Mouse (Mus musculus) hindbrain, embryonic 10.5 days (tissue): Measurements from ENCODE around the gene Tent2. TPM values are rescaled to one million over a fixed set of nuclear protein-coding genes. Genes with fewer than 3 reads are reported as not detected.
A peak's percentile ranks its signal among the peaks of the same experiment; 100 is the strongest.

Experiments used
- DNase-seq: peaks from one replicate; pipeline ENCODE4 v3.0.0-alpha.2; 2017; ENCODE audit warnings: low spot score
- H3K27ac ChIP-seq: fragments of 300-500 bp; sonication (generic); 2 replicates; pipeline ENCODE4 v1.5.1; 2016; ENCODE audit warnings: mild to moderate bottlenecking, moderate library complexity
- H3K27me3 ChIP-seq: fragments of 300-500 bp; sonication (generic); 2 replicates; pipeline ENCODE4 v1.6.1; 2016; ENCODE audit warnings: mild to moderate bottlenecking; ENCODE audit not compliant: poor library complexity, insufficient read depth, severe bottlenecking
- H3K36me3 ChIP-seq: fragments of 300-500 bp; sonication (generic); 2 replicates; pipeline ENCODE4 v1.6.1; 2016; ENCODE audit warnings: mild to moderate bottlenecking, moderate library complexity
- H3K4me1 ChIP-seq: fragments of 300-500 bp; sonication (generic); replicated peaks from 2 replicates; pipeline ENCODE4 v1.6.1; 2016; ENCODE audit warnings: mild to moderate bottlenecking
- H3K4me3 ChIP-seq: fragments of 300-500 bp; sonication (generic); 2 replicates; pipeline ENCODE4 v1.5.1; 2016; ENCODE audit warnings: mild to moderate bottlenecking, moderate library complexity
- H3K9me3 ChIP-seq: fragments of 300-500 bp; sonication (generic); 2 replicates; pipeline ENCODE4 v1.6.1; 2016; ENCODE audit warnings: mild to moderate bottlenecking, moderate library complexity
- WGBS: fragments of 180-500 bp; shearing (Covaris S2); methylation state at CpG from one replicate; pipeline ENCODE4 v1.1.7; 2016; 5-methylcytosine and 5-hydroxymethylcytosine counted together
- polyA plus RNA-seq: library from polyadenylated mRNA; unstranded; fragments of >200 nt; fragmentation: Nextera tagmentation; extraction: Ambion mirVana; gene quantifications from 2 replicates; pipeline ENCODE4 v1.2.1, GENCODE M21; 2016

Tent2 gene
- polyA plus RNA-seq, 1 experiment from 2014 or later = 55.5 TPM

DNA sequence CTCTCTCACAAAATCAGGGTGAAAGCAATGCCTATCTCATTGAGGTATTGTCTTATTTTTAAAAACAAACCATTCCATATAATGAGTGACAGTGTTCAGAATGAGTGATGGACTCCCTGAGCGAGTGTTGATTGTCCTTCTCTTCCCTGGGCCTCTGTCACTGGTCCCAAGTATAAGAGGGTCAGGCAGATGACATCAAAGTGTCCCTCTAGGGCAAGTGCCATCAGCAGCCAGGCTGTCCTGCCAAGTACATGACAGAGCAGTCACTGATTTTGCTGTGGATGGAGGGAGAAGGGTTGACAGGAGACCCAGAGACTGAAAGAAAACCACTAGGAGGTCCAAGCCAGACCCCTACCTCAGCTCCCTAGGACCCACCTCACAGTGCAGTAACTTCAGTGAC lies 55.9 kb downstream of the Tent2 start:
- no peak for DNase-seq
- Histone ChIP-seq H3K27me3 (no peaks in the 10 kb centered on the region), H3K4me1 (no peaks in the 10 kb centered on the region), H3K4me3 (no peak overlapping the region), H3K36me3 (no peaks in the 10 kb centered on the region), H3K27ac (no peak overlapping the region), H3K9me3 (no peaks in the 10 kb centered on the region)
- 90% methylated on average over 1 of the region's 1 CpGs for WGBS

DNA sequence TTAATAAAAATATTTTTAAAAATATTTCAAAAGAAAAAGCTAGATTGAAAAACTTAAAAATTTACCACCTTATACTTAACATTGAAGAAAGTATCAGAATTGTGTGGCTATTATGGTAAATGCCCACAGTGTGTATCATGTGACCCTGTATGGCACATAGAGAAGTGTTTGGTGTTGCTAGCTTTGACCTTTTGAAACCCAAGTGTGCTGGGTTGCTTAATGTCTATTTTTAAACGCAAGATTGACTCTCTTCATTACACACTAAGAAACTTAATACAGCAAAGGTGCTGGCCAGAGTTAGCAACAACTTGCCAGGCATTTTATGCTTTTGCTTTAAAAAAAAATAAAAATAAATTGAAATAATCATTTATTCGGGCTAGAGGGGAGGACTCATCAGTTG lies 56.7 kb downstream of the Tent2 start:
- DNase-seq = no peak
- Histone ChIP-seq H3K4me3 (no peak overlapping the region), H3K9me3 (no peaks in the 10 kb centered on the region), H3K27ac (no peak overlapping the region), H3K27me3 (no peaks in the 10 kb centered on the region), H3K4me1 (no peaks in the 10 kb centered on the region), H3K36me3 (no peaks in the 10 kb centered on the region)
- WGBS = 82% methylated on average over 2 of the region's 2 CpGs

DNA sequence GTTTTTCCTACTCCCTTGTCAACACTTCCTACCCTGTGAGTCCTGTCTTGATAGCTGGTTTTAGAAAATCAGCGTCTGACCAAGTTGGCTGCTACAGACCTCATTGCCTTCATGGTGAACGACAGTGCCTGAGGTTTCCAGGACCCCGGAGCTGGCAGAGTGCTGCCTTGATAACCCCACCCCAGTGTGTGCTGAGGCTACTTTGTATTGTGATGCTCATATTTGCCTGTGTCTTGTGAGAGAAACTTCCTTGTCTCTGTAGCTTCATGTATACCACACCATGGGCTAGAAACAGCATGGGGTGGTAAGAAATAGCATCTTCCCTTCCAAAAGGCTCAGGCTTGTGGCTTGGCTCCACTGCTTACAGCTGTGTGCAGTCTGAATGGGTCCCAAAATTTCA lies 61.5 kb downstream of the Tent2 start:
- peaks cover 16% of the 10 kb centered on the region for H3K4me1 ChIP-seq
- no peak overlapping the region for H3K4me3 ChIP-seq
- no peak overlapping the region for H3K27ac ChIP-seq
- DNase-seq = no peak
- 90% methylated on average over 3 of the region's 3 CpGs for whole genome bisulfite sequencing
- H3K36me3 ChIP-seq = no peaks in the 10 kb centered on the region
- no peaks in the 10 kb centered on the region for H3K9me3 ChIP-seq
- no peaks in the 10 kb centered on the region for H3K27me3 ChIP-seq

DNA sequence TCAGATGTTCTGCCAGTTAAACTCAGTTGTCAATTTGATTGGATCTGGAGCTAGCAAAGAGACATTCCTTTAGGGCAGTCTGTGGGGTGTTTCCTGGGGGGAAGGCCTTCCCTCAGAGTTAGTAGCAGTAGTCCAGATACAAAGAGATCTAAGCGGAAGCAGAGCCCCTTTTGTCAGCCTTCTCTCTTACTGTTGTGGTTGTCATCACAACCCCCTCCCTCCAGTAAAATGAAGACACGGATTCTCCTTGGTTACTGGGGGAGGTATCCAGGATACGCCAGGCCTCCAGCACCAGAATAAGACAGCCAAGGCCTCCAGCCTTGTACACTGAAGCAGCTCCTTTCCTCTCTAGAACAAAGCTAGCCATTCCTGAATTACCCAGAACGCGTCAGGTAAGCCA lies 63.2 kb downstream of the Tent2 start:
- peak; percentile 14 for DNase-seq
- no peaks in the 10 kb centered on the region for H3K27me3 ChIP-seq
- H3K4me1 ChIP-seq = peaks cover 16% of the 10 kb centered on the region
- H3K4me3 ChIP-seq = no peak overlapping the region
- H3K36me3 ChIP-seq = no peaks in the 10 kb centered on the region
- H3K27ac ChIP-seq = peak overlapping the region; percentile 35; the same call in 1 of the 2 replicates
- 49% methylated on average over 5 of the region's 5 CpGs for WGBS
- no peaks in the 10 kb centered on the region for H3K9me3 ChIP-seq

DNA sequence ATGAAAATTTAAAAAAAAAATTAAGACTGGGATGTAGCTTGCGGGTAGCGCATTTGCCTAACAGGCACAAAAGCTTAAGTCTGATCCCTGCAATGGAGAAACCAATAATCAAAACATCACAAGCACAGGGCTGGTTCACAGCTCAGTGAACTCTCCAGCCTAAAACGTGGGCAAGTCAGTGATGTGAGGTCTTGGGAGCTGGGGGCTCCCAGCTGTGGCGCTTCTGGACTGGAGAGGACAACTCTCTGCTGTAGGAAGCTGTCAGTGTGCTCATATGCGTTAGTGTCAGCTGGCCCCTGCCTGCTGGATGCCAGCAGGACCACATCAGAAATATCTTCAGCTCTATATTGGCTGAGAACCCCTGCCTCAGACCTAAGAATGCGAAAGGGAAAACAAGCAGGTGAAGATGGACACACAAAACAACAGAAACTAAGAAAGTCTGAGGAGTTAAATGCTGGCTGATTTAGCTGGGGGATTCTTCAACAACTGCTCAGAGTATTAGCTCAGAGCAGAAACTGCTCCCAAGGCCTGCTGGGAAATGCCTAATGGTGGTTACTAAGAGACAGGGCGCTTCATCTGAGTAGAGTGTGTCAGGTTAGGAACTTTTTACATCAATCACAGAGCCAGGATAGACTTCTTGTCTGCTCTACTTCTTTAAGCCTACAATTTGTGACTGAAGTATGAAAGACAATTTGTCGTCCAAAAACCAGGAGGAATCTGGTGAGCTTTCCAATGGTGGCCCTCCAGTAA lies 63.9 kb downstream of the Tent2 start:
- peaks cover 16% of the 10 kb centered on the region for H3K4me1 ChIP-seq
- DNase-seq = no peak
- no peaks in the 10 kb centered on the region for H3K36me3 ChIP-seq
- no peaks in the 10 kb centered on the region for H3K9me3 ChIP-seq
- peak overlapping the region; percentile 66 for H3K27ac ChIP-seq
- H3K4me3 ChIP-seq = no peak overlapping the region
- no peaks in the 10 kb centered on the region for H3K27me3 ChIP-seq
- WGBS = 65% methylated on average over 8 of the region's 8 CpGs

DNA sequence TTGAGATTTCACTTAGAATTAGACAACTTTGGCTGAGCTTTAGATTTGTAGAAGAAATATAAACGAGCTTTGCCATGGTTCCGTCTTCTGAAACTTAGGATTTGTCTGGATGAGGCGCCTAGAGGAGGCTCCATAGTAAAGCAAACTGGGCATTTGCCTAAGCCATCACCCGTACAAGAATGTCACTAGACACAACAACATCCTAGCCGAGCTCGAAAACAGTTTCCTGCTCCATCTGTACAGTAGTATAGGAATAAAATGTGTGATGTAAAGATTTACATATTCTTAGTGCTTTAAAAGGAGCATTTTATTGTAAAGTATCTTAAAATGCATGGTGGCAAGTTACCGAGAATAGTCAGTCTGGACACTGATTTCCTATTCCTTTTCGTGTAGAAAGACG lies 69.9 kb downstream of the Tent2 start:
- Histone ChIP-seq H3K4me3 (no peak overlapping the region), H3K27me3 (no peaks in the 10 kb centered on the region), H3K4me1 (no peaks in the 10 kb centered on the region), H3K36me3 (no peaks in the 10 kb centered on the region), H3K27ac (no peak overlapping the region), H3K9me3 (no peaks in the 10 kb centered on the region)
- 93% methylated on average over 9 of the region's 9 CpGs for WGBS
- DNase-seq = no peak

DNA sequence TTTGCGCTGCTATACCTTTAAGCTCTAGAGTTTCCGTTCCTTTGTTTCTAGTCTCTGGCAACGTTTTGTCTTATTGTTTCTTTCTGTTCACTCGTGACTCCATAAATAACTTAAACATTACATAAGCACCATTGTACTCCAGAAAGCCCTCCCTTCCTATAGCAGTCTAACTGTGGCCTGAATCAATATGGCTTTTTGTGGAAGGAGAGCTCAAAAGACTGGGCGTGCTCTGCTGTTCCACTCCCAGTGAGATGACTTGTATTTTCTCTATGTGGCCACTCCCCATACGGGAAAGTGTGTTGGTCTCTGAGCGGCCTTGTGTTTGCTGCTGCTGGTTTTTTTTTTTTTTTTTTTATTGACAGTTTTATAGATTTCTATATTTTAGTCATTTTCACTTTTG lies 74.9 kb downstream of the Tent2 start:
- H3K36me3 ChIP-seq = no peaks in the 10 kb centered on the region
- no peak overlapping the region for H3K27ac ChIP-seq
- no peak overlapping the region for H3K4me3 ChIP-seq
- H3K27me3 ChIP-seq = no peaks in the 10 kb centered on the region
- no peak for DNase-seq
- 0 out of 2 replicates have a peak, but pooled peaks cover 2% of the 10 kb centered on the region for H3K9me3 ChIP-seq
- H3K4me1 ChIP-seq = no peaks in the 10 kb centered on the region
- WGBS = 80% methylated on average over 7 of the region's 7 CpGs

DNA sequence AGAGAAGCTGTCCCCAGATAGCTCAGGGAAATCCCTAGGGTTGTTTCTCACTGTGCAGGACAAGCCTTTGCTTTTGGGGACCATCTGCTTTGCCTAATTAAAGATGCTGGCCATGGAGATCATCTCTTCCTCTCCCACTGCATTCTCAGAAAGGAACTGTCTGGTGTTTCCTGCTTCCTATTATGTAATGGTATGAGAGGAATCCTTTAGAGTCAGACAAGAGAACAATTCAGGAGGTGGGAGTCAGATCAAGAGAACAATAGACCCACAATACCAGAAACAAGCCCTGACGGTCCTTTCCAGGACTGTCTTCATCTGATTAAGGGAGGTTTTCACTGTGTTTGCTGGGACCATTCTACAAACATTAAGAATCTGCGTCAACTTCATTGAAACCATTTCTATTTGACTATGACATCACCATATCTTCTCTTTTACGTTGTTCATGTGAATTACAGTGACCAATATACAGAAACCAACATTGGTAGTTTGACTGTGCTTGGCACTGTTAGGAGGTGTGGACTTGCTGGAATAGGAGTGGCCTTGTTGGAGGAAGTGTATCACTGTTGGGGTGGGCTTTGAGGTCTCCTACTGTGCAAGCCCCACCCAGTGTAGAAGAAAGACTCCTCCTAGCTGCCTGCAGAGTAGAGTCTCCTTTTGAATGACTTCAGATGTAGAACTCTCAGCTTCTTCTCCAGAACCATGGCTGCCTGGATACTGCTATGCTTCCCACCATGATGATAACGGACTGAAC lies 89.7 kb downstream of the Tent2 start:
- no peaks in the 10 kb centered on the region for H3K36me3 ChIP-seq
- no peak overlapping the region for H3K4me3 ChIP-seq
- H3K9me3 ChIP-seq = no peaks in the 10 kb centered on the region
- WGBS = 64% methylated on average over 4 of the region's 4 CpGs
- H3K27me3 ChIP-seq = no peaks in the 10 kb centered on the region
- DNase-seq = no peak
- no peak overlapping the region; the same call in 1 of the 2 replicates for H3K27ac ChIP-seq
- H3K4me1 ChIP-seq = 0 out of 2 replicates have a peak, but pooled peaks cover 3% of the 10 kb centered on the region

DNA sequence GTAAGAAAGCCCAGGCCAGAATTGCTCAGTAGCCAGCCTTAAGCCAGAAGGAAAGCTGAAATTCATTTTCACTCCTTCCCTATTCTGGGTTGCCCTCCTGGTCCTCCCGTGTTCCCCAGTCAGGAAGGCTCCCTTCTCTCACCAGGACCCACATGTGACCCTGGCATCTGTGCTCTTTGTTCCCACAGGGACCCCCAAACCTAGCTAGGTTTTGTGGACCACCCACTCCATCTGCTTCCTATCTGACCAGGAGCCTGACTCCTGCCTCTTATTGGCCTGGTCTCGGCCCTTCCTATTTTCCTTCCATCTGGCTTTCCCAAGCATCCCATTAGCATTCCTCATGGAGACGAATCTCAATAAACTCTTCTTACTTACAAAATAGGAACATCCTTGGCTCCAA lies 93.6 kb downstream of the Tent2 start:
- Histone ChIP-seq H3K27me3 (no peaks in the 10 kb centered on the region), H3K4me1 (0 out of 2 replicates have a peak, but pooled peaks cover 3% of the 10 kb centered on the region), H3K4me3 (no peak overlapping the region), H3K36me3 (no peaks in the 10 kb centered on the region), H3K9me3 (no peaks in the 10 kb centered on the region), H3K27ac (no peak overlapping the region)
- WGBS = 80% methylated on average over 3 of the region's 3 CpGs
- DNase-seq = no peak

DNA sequence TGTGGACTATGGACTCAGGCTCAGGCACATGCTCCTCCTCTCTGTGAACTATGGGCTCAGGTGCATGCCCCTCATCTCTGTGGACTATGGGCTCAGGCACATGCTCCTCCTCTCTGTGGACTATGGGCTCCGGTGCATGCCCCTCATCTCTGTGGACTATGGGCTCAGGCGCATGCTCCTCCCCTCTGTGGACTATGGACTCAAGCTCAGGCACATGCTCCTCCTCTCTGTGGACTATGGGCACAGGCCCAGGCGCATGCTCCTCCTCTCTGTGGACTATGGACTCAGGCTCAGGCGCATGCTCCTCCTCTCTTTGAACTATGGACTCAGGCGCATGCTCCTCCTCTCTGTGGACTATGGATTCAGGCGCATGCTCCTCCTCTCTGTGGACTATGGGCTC lies 95.5 kb downstream of the Tent2 start:
- Histone ChIP-seq H3K27me3 (no peaks in the 10 kb centered on the region), H3K36me3 (no peaks in the 10 kb centered on the region)
- WGBS = 91% methylated on average over 6 of the region's 6 CpGs

More for the DNA sequence above, 95.5 kb downstream of the Tent2 start:
- Histone ChIP-seq H3K27ac (no peak overlapping the region), H3K4me3 (no peak overlapping the region), H3K4me1 (0 out of 2 replicates have a peak, but pooled peaks cover 3% of the 10 kb centered on the region), H3K9me3 (no peaks in the 10 kb centered on the region)
- no peak for DNase-seq

Other genes with a start within 250 kb of the Tent2 start
- 0.01 and 0.02 TPM in 2 replicates for gene Cmya5, start 47.7 kb downstream of the Tent2 start, polyA plus RNA-seq
- 8.3 and 8.4 TPM in 2 replicates for gene Homer1, start 107.2 kb upstream of the Tent2 start, polyA plus RNA-seq